24 mouse cellular contexts compared by ENCODE assay signal in the genomic region with DNA sequence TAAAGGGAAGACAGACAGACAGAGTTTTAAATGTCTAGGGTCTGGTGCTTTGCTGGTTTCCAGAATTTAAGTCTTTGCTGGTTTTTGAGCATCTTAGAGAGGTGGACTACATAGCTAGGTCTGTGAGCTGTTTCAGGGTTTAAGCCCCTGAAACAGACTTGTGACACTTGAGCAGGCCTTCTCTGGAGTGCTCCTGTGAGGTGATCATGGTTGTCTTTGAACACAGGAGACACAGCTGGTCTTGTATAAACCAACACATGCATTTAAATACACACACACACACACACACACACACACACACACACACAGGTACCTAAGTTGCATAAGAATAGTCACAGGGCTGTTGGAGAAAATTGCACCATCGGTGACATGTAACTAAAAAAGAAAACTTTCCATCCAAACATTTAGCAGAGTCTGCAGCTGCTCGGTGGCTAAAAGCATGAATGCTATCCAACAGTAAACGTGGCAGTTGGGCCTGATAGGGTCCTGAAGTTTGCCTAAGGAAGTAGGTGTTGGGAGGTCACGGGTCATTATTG. TPM values are rescaled to one million over a fixed set of nuclear protein-coding genes. Genes with fewer than 3 reads are reported as not detected.
DNase-seq lines count a peak whose midpoint lies in the region; ATAC-seq and TF ChIP-seq lines count a peak whose summit lies in the region.
"Had no signal": no experiment of that assay in that cellular context is flagged by ENCODE, and none has a peak within 500 bp of the region (broad histone marks: within the 10 kb centered on the region; RNA-seq: fewer than 3 reads in every experiment).

No protein-coding gene starts in this region.

- H3K4me3 ChIP-seq in liver, embryonic 12.5 days, result no peak overlapping the region
- H3K4me3 ChIP-seq in liver, embryonic 11.5 days (ENCODE audit: low read depth, low read length), result no peak overlapping the region
- no peak overlapping the region for H3K4me3 ChIP-seq in liver, postnatal 0 days (ENCODE audit: low read depth, low read length)
- H3K4me3 ChIP-seq: embryonic facial prominence, embryonic 10.5 days; embryonic facial prominence, embryonic 15.5 days; forebrain, embryonic 13.5 days; heart, embryonic 13.5 days; hindbrain, embryonic 10.5 days; liver, embryonic 13.5 days; midbrain, embryonic 10.5 days; midbrain, embryonic 15.5 days had no signal

- DNase-seq in liver, embryonic 11.5 days (ENCODE audit: low spot score), result no peak
- DNase-seq in lung, postnatal 36 days, result peak; percentile 41
- no peak for DNase-seq in lung, postnatal 10 days
- peak; percentile 31 for DNase-seq in liver, postnatal 0 days
- no peak for DNase-seq in cerebellum, adult 11-12 months
- DNase-seq: B cell, adult 2 months; cerebellum, adult 8-10 months; cerebellum, postnatal 25 days; gastrocnemius, postnatal 10 days; liver, embryonic 13.5 days; right cerebral cortex, adult 18-20 months; thymus, adult 2 months; thymus, postnatal 36 days had no signal

- H3K36me3 ChIP-seq in liver, embryonic 12.5 days, result no peaks in the 10 kb centered on the region
- no peaks in the 10 kb centered on the region for H3K36me3 ChIP-seq in liver, embryonic 11.5 days (ENCODE audit: control insufficient read depth, insufficient read depth, low read length)
- no peaks in the 10 kb centered on the region; the same call in 1 of the 2 replicates for H3K36me3 ChIP-seq in liver, postnatal 0 days (replicated peaks; ENCODE audit: insufficient read depth, low read length)
- H3K36me3 ChIP-seq: embryonic facial prominence, embryonic 10.5 days; embryonic facial prominence, embryonic 15.5 days; heart, embryonic 13.5 days; hindbrain, embryonic 10.5 days; liver, embryonic 13.5 days; midbrain, embryonic 10.5 days; midbrain, embryonic 15.5 days had no signal

- H3K9ac ChIP-seq in liver, embryonic 12.5 days, result no peak overlapping the region
- H3K9ac ChIP-seq in liver, embryonic 11.5 days (ENCODE audit: low read depth, low read length), result no peak overlapping the region
- H3K9ac ChIP-seq in liver, postnatal 0 days (replicated peaks), result no peak overlapping the region
- H3K9ac ChIP-seq: embryonic facial prominence, embryonic 15.5 days; forebrain, embryonic 13.5 days; heart, embryonic 13.5 days; liver, embryonic 13.5 days; midbrain, embryonic 15.5 days had no signal

- H3K9me3 ChIP-seq in liver, embryonic 12.5 days (replicated peaks), result no peaks in the 10 kb centered on the region
- no peaks in the 10 kb centered on the region for H3K9me3 ChIP-seq in liver, embryonic 11.5 days (ENCODE audit: control insufficient read depth, low read length)
- H3K9me3 ChIP-seq in liver, postnatal 0 days (ENCODE audit: low read length), result no peaks in the 10 kb centered on the region
- H3K9me3 ChIP-seq: embryonic facial prominence, embryonic 10.5 days; embryonic facial prominence, embryonic 15.5 days; forebrain, embryonic 13.5 days; heart, embryonic 13.5 days; hindbrain, embryonic 10.5 days; liver, embryonic 13.5 days; midbrain, embryonic 10.5 days; midbrain, embryonic 15.5 days had no signal

- H3K27me3 ChIP-seq in liver, embryonic 12.5 days (replicated peaks), result no peaks in the 10 kb centered on the region
- H3K27me3 ChIP-seq in liver, embryonic 11.5 days (replicated peaks; ENCODE audit: control insufficient read depth, insufficient read depth, low read length), result no peaks in the 10 kb centered on the region
- no peaks in the 10 kb centered on the region for H3K27me3 ChIP-seq in liver, postnatal 0 days (ENCODE audit: insufficient read depth, low read length)
- H3K27me3 ChIP-seq: embryonic facial prominence, embryonic 15.5 days; forebrain, embryonic 13.5 days; heart, embryonic 13.5 days; liver, embryonic 13.5 days; midbrain, embryonic 15.5 days had no signal

- no peak for TF ChIP-seq CTCF in liver, postnatal 0 days (IDR thresholded peaks at IDR 0.05; ENCODE audit: low read depth)

- H3K27ac ChIP-seq in liver, embryonic 12.5 days, result no peak overlapping the region
- no peak overlapping the region for H3K27ac ChIP-seq in liver, embryonic 11.5 days (ENCODE audit: low read depth, low read length)
- H3K27ac ChIP-seq in liver, postnatal 0 days (ENCODE audit: low read depth), result peak overlapping the region; percentile 84
- H3K27ac ChIP-seq: embryonic facial prominence, embryonic 10.5 days; embryonic facial prominence, embryonic 15.5 days; forebrain, embryonic 13.5 days; hindbrain, embryonic 10.5 days; liver, embryonic 13.5 days; midbrain, embryonic 10.5 days; midbrain, embryonic 15.5 days had no signal

- H3K4me1 ChIP-seq in liver, embryonic 12.5 days, result peaks cover 11% of the 10 kb centered on the region; the same call in 1 of the 2 replicates
- H3K4me1 ChIP-seq in liver, embryonic 11.5 days (replicated peaks; ENCODE audit: control insufficient read depth, insufficient read depth, low read length), result 0 out of 2 replicates have a peak, but pooled peaks cover 2% of the 10 kb centered on the region
- peaks cover 25% of the 10 kb centered on the region for H3K4me1 ChIP-seq in liver, postnatal 0 days (ENCODE audit: insufficient read depth)
- H3K4me1 ChIP-seq: embryonic facial prominence, embryonic 15.5 days; midbrain, embryonic 15.5 days had no signal

- no peak; the same call in 1 of the 2 replicates for TF ChIP-seq EP300 in liver, postnatal 0 days (IDR thresholded peaks at IDR 0.05; ENCODE audit: low read depth)

- H3K4me2 ChIP-seq in liver, embryonic 12.5 days, result no peak overlapping the region
- H3K4me2 ChIP-seq in liver, embryonic 11.5 days, result no peak overlapping the region
- H3K4me2 ChIP-seq in liver, postnatal 0 days (ENCODE audit: low read depth, low read length), result no peak overlapping the region
- H3K4me2 ChIP-seq: embryonic facial prominence, embryonic 15.5 days; forebrain, embryonic 13.5 days; liver, embryonic 13.5 days; midbrain, embryonic 15.5 days had no signal

- 53% methylated on average over 4 of the region's 4 CpGs for WGBS in liver, embryonic 12.5 days (ENCODE audit: insufficient replicate concordance)
- 59% methylated on average over 4 of the region's 4 CpGs for WGBS in liver, embryonic 11.5 days
- WGBS in liver, postnatal 0 days (ENCODE audit: insufficient replicate concordance), result 37% methylated on average over 4 of the region's 4 CpGs

- peak; percentile 18; the same call in 1 of the 2 replicates for ATAC-seq in liver, embryonic 12.5 days
- ATAC-seq in liver, embryonic 11.5 days (replicated peaks; ENCODE audit: low FRiP score), result no peak
- no peak for ATAC-seq in liver, postnatal 0 days
- ATAC-seq in cerebellum, adult (ENCODE audit: insufficient number of reproducible peaks, low FRiP score, low TSS enrichment), result no peak
- ATAC-seq: activated CD4-positive, CD25-positive, alpha-beta regulatory T cell, adult 4 months; forebrain, embryonic 13.5 days; hindbrain, embryonic 16.5 days; midbrain, embryonic 15.5 days had no signal

RNA-seq across cellular contexts. Expression of gene Hnf1b, which starts 28.6 kb away (rescaled TPM):
- polyA plus RNA-seq in liver, embryonic 12.5 days (2016; fragmentation: Nextera tagmentation; extraction: Ambion mirVana), result 2.2 and 2.5 TPM in 2 replicates
- polyA plus RNA-seq in liver, embryonic 11.5 days (2014; fragmentation: Nextera tagmentation; extraction: Ambion mirVana), result 4.5 and 5.0 TPM in 2 replicates
- polyA plus RNA-seq in liver, postnatal 0 days (2015; fragmentation: Nextera tagmentation; extraction: Ambion mirVana), result 4.9 and 5.4 TPM in 2 replicates
- polyA plus RNA-seq: activated CD4-positive, CD25-positive, alpha-beta regulatory T cell, adult 4 months; embryonic facial prominence, embryonic 15.5 days; forebrain, embryonic 13.5 days; hindbrain, embryonic 10.5 days; midbrain, embryonic 10.5 days had no signal

Comparison
In these comparisons a context has a peak if more than half of its experiments do, and no peak if none do; other contexts are left out.
1. DNase-seq: peak in lung, postnatal 36 days (single experiment) and liver, postnatal 0 days (single experiment); none in liver, embryonic 11.5 days (single experiment), lung, postnatal 10 days (single experiment) and cerebellum, adult 11-12 months (single experiment).